11 mouse cellular contexts compared by ENCODE assay signal in the genomic region with DNA sequence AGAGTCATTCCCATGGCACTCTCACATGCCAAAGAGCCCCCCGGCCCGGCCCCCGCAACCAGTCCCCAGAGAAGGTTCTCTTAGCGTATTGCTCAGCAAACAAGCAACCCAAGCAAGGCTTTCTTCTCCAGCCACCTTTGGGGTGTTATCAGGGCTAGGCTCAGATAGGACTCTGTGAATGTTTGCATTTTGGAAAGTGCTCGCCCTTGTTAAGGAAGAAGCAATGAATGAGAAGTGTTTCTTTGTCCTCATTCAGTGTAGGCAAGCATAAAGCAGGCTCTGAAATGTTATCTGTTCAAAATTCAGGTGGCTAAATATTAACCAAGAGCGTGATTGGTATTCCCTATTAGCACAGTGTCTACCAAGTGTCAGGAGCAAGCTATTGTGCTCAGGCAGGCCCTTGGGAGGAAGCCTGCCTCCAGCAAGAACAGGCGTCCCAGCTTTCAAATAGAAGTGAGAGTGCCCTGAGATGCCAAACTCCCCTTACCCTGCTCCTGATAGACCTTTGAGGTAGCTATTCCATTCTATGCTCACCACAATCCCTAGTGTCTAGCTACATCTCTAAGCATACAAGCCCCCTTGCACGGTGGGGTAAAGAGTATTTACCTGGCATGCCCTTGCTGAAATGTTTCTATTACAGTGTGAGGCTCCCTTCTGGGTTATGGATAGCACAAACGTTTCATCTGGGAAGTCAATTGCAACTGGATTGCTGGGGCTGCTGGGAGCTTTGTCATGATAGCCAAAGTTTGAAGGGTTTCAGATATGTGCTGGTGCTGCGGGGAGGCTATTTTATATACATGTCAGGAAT.
A peak's percentile ranks its signal among the peaks of the same experiment; 100 is the strongest.
DNase-seq lines count a peak whose midpoint lies in the region; ATAC-seq lines count a peak whose summit lies in the region.
"Had no signal": no experiment of that assay in that cellular context is flagged by ENCODE, and none has a peak within 500 bp of the region (broad histone marks: within the 10 kb centered on the region; RNA-seq: fewer than 3 reads in every experiment).

No protein-coding gene starts in this region.

- H3K27me3 ChIP-seq in forebrain, embryonic 12.5 days: no peaks in the 10 kb centered on the region
- no peaks in the 10 kb centered on the region for H3K27me3 ChIP-seq in forebrain, embryonic 16.5 days (replicated peaks; ENCODE audit: control insufficient read depth, insufficient read depth, low read length)
- H3K27me3 ChIP-seq in limb, embryonic 13.5 days: no peaks in the 10 kb centered on the region

- H3K9me3 ChIP-seq in forebrain, embryonic 12.5 days: no peaks in the 10 kb centered on the region
- H3K9me3 ChIP-seq in forebrain, embryonic 16.5 days (ENCODE audit: control insufficient read depth, low read length): no peaks in the 10 kb centered on the region
- no peaks in the 10 kb centered on the region for H3K9me3 ChIP-seq in limb, embryonic 13.5 days

- peaks cover 16% of the 10 kb centered on the region for H3K4me1 ChIP-seq in forebrain, embryonic 12.5 days
- peaks cover 31% of the 10 kb centered on the region for H3K4me1 ChIP-seq in forebrain, embryonic 16.5 days (replicated peaks; ENCODE audit: control insufficient read depth, insufficient read depth, low read length)
- H3K4me1 ChIP-seq in brown adipose tissue, adult 24 weeks (ENCODE audit: control insufficient read depth, insufficient read depth, insufficient read length, low read length): peaks cover 61% of the 10 kb centered on the region
- peaks cover 28% of the 10 kb centered on the region for H3K4me1 ChIP-seq in limb, embryonic 13.5 days

- H3K9ac ChIP-seq in forebrain, embryonic 12.5 days: no peak overlapping the region
- H3K9ac ChIP-seq in forebrain, embryonic 16.5 days (replicated peaks; ENCODE audit: low read depth, low read length): no peak overlapping the region
- H3K9ac ChIP-seq in limb, embryonic 13.5 days: no peak overlapping the region

- H3K36me3 ChIP-seq in forebrain, embryonic 12.5 days (replicated peaks): no peaks in the 10 kb centered on the region
- no peaks in the 10 kb centered on the region for H3K36me3 ChIP-seq in forebrain, embryonic 16.5 days (ENCODE audit: control insufficient read depth, insufficient read depth)
- H3K36me3 ChIP-seq in limb, embryonic 13.5 days: no peaks in the 10 kb centered on the region

- DNase-seq in kidney, adult 9 months: peak; percentile 25
- DNase-seq in kidney, adult 18-20 months: no peak
- no peak for DNase-seq in layer of hippocampus, postnatal 25 days (ENCODE audit: extremely low spot score in 1 of 2, low spot score in 1 of 2)
- DNase-seq in layer of hippocampus, postnatal 10 days (ENCODE audit: low spot score in 2 of 2): no peak
- DNase-seq: adrenal gland, adult 2 months; gastrocnemius, postnatal 10 days had no signal

- H3K4me3 ChIP-seq in forebrain, embryonic 12.5 days (replicated peaks): no peak overlapping the region
- H3K4me3 ChIP-seq in forebrain, embryonic 16.5 days (replicated peaks; ENCODE audit: low read length): no peak overlapping the region
- H3K4me3 ChIP-seq in brown adipose tissue, adult 24 weeks (ENCODE audit: insufficient read depth, low read depth, low read length): no peak overlapping the region
- no peak overlapping the region for H3K4me3 ChIP-seq in limb, embryonic 13.5 days
- H3K4me3 ChIP-seq: layer of hippocampus, adult 2 months had no signal

- ATAC-seq in forebrain, embryonic 12.5 days (ENCODE audit: low FRiP score): no peak
- ATAC-seq in forebrain, embryonic 16.5 days: no peak
- no peak for ATAC-seq in limb, embryonic 13.5 days (ENCODE audit: low FRiP score, low read depth)

- 0 out of 2 replicates have a peak overlapping the region, but pooled peaks have one; percentile 61 for H3K27ac ChIP-seq in forebrain, embryonic 12.5 days
- H3K27ac ChIP-seq in forebrain, embryonic 16.5 days (ENCODE audit: low read length): no peak overlapping the region
- peak overlapping the region; percentile 90 for H3K27ac ChIP-seq in brown adipose tissue, adult 24 weeks (replicated peaks; ENCODE audit: low read depth, low read length)
- peak overlapping the region; percentile 91 for H3K27ac ChIP-seq in limb, embryonic 13.5 days

- no peak overlapping the region for H3K4me2 ChIP-seq in forebrain, embryonic 12.5 days
- no peak overlapping the region for H3K4me2 ChIP-seq in forebrain, embryonic 16.5 days (ENCODE audit: low read length)
- peak overlapping the region; percentile 33; the same call in 1 of the 2 replicates for H3K4me2 ChIP-seq in limb, embryonic 13.5 days (replicated peaks)

- WGBS in forebrain, embryonic 12.5 days: 74% methylated on average over 10 of the region's 10 CpGs
- WGBS in forebrain, embryonic 16.5 days: 75% methylated on average over 10 of the region's 10 CpGs
- WGBS in limb, embryonic 13.5 days: 76% methylated on average over 10 of the region's 10 CpGs
